Mouse (Mus musculus) frontal cortex, adult 2 months (tissue): ENCODE data around the gene Znrf1. TPM values are rescaled to one million over a fixed set of nuclear protein-coding genes. Genes with fewer than 3 reads are reported as not detected.
"Not testable (repeated sequence)": the region's sequence is repeated elsewhere in the genome, so short reads cannot be mapped to it uniquely, and the experiment has no call there.

Source experiments
- DNase-seq, 2 experiments: peaks; one replicate each; pipeline ENCODE4 v3.0.0; 2022; ENCODE audit warnings: low spot score in 1 of 2; ENCODE audit errors: extremely low spot score in 1 of 2
- polyA plus RNA-seq: library from polyadenylated mRNA; depleted of rRNA; stranded (reverse); fragments of >200 nt; gene quantifications from 2 replicates; pipeline ENCODE4 v1.2.3, GENCODE M21; 2012

Znrf1 gene
- polyA plus RNA-seq, 1 experiment: 157 TPM

DNA sequence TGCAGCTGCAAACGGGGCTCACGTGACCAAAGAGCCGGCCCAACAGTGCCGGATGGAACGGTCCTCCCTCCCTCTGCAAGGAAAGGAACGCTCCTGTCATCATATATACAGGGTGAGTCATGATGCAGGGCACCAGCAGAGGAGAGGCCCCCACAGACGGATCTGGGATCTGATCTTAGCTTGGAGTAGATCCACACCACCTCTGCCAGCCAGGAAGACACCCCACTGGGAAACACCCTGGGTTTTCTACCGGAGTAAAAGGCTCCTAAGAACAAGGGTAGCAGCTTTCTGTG is 90.6 kb downstream of the Znrf1 start:
- DNase-seq: peak in 1 of 2 experiments; percentile 69

DNA sequence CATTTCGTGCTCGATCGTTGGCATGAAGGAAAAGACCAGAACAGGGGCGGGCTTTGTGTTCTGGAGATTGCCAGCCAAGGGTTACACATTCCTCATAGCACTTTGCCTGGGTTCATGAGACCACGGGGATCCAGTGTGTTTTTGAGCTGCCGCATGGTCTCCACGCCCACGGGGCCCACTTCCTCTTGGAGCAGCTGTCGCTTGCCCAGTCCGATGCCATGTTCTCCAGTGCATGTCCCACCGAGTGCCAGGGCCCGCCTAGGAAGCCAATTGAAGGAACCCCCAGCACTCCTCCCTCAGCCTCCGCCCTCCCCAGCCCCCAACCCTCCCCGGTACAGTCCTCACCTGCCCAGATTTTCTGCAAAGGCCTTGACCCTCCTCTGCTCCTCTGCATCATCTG is 91.0 kb downstream of the Znrf1 start:
- DNase-seq: no peak

DNA sequence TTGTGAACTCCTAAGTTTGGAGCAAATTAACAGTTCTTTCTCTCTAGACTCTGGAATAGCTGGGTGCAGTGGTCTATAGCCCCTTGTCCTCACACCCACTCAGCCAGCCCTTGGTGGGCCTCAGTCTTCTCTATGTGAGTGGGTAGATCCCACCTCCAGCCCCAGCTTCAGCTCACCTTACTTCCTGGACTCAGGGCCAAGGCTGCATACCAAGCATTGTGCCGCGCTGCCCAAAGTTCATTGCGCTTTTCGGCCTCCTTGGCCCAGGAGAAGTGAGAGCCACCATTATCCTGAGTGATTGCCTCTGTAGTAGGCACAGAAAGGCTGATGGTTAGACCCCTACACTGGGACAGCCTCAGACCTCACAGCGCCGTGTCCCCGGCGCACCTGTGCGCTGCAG is 92.0 kb downstream of the Znrf1 start:
- no peak for DNase-seq

DNA sequence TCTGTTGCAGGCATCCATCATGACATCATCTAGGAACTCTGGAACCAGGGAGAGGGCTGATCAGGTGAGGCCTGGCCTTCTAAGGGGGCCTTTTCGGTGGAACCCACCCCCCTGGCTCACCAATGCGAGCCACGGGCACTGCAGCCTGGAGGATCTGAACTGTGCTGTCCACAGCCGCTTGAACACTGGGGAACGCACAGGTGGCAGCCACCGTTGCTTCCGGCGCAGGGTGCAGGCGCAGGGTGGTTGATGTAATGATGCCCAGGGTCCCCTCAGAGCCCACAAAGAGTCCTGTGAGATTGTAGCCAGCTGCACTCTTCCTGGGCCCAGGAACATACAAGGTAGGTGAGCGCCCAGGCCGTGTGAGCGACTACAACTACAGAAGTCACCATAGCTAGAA is 92.5 kb downstream of the Znrf1 start:
- no peak for DNase-seq

DNA sequence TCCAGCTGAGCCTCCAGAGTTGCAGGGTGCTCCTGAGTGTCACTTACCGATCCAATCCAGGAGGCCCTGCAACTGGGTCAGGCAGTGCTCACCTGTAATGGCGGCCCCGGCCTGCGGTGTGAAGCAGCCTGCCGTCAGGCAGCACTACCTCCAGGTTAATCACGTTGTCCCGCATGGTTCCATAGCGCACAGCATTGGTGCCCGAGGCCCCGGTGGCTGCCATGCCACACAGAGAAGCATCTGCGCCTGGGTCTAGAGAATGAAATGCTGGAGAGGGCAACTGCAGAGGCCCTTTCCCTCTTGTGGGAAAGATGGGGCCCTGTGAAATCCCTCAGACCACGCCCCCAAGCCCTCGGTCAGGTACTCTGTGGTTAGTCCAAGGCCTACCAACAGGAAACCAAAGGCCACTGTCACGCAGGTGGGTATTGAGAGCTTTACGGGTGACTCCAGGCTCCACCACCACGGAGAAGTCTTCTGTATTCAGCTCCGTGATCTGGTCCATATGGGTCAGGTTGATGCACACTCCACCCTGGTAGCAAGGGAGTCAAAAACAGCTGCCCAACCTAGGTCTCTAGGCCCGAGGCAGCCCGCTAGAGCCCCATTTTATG is 93.1 kb downstream of the Znrf1 start:
- no peak for DNase-seq

DNA sequence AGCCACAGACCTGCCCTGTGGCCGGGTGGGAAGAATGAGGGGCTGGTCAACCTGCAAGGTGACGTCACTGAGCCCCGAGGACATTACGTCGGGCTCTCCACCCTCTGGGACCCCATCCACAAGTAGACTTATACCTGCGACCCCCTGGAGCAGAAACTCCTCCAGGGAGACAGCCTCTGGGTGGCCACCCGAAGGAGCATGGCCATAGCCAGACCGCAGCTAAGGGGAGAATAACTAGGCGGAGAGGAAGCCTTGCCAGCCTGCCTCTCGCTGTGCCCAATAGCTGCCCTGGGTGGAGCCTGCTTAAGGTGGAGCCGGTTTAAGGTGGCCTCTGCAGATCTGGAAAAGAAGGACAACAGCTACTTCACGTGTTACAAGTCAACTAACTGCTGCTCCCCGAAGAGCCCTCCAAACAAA is 94.2 kb downstream of the Znrf1 start, which contains the start of gene Ldhd:
TSS of gene Ldhd (minus strand) at position 270 of the 417 bp plus-strand sequence.
- DNase-seq: peak in 1 of 2 experiments; percentile 72

DNA sequence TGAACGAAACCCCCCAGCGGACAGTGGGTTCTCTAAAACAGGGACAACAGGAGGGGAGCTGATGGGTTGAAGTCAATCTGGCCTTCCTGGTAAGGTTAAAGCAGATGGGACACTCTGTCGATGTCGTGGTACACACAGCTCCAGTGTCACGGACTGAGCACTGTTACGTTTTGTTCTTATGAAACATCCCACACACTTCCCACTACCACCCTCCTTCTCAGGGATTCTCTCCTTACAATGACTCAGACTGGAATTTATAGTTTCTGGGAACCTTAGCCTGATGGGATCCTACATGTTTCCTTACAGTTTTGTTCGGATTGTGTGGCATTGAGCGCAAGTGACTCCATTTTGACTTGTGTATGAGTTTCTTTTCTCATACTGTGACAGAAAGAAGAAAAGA is 95.7 kb downstream of the Znrf1 start:
- peak in 1 of 2 experiments; percentile 58 for DNase-seq

DNA sequence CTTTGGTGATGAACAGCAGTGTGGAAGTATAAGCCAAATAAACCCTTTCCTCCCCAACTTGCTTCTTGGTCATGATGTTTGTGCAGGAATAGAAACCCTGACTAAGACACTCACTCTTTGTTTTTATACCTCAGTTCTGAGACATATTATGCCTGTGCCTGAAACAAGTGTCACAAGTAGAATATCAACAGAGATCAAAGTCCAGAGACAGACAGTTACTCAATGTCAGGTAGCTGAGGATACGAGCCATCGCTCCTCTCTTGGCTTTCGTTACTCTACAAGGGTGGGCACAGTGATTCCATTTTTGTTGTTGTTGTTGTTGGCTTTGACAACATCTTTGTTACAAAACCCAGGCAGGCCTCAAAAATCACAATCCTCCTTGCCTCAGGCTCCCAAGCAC is 97.1 kb downstream of the Znrf1 start:
- no peak for DNase-seq

DNA sequence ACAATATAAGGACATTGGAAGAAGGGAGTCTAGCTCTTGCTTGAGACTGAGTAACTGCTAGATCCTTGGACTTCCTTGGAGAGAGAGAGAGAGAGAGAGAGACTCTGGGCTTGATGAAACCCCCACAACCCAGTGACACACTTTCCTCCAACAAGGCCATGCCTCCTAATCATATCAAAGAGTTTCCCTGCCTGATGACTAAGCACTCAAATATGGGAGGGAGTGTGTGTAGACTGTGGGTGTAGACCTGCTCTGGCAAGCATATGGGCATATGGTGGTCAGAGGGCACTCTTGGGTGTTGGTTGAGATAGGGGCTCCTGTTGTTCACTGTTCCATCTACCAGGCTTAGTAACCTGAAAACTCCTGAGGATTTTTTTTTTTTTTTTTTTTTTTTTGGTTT is 102.2 kb downstream of the Znrf1 start:
- no peak for DNase-seq

DNA sequence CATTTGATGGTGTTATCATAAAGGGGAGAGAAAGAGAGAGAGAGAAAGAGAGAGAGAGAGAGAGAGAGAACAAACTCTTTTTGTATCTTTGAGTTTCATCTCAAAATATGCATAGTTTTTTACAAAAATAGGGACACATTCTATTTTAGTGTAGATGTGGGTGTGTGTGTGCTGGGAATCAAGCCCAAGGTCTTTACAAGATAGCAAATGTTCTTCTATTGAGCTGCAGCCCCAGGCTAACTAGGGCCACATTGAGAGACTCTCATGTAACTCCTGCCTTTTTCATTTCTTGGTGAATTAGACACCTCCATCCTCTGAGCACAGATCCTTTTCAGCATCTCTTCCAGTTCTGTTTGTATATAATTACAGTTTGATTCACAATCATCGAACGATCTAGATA is 105.2 kb downstream of the Znrf1 start:
- peak in 1 of 2 experiments; percentile 45 for DNase-seq

DNA sequence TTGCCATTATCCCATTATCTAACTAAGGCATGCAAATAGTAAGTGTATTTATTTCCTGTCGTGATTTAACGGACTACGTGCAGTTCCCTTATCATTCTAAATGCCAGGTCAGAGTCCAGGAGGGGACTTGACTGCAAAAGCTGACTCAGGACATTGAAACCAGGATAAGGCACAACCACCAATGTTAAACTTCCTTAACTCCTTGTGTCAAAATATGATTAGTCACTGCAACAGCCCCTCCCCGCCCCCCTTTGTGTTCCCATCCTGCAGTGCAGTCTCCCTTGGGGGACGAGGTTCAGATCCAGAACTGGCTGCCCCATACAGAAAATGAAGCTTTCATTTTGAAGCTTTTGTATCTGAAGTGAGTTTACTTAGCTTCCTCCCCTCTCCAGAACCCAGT is 106.6 kb downstream of the Znrf1 start:
- no peak for DNase-seq

DNA sequence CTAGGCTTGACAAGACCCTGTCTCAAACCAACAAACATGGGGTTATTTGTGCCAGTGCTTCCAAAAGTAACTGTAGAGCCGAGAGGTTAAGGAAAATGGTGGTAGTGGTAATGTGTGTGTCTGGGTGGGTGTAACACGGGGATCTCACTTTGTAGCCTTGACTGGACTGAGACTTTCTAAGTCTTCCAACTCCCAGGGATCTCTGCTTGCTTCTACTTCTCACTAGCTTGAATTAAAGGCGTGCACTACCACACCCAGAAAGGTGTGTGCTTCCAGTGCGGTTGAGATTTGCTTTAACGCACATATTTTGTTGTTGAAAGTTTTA is 107.0 kb downstream of the Znrf1 start:
- DNase-seq: no peak

DNA sequence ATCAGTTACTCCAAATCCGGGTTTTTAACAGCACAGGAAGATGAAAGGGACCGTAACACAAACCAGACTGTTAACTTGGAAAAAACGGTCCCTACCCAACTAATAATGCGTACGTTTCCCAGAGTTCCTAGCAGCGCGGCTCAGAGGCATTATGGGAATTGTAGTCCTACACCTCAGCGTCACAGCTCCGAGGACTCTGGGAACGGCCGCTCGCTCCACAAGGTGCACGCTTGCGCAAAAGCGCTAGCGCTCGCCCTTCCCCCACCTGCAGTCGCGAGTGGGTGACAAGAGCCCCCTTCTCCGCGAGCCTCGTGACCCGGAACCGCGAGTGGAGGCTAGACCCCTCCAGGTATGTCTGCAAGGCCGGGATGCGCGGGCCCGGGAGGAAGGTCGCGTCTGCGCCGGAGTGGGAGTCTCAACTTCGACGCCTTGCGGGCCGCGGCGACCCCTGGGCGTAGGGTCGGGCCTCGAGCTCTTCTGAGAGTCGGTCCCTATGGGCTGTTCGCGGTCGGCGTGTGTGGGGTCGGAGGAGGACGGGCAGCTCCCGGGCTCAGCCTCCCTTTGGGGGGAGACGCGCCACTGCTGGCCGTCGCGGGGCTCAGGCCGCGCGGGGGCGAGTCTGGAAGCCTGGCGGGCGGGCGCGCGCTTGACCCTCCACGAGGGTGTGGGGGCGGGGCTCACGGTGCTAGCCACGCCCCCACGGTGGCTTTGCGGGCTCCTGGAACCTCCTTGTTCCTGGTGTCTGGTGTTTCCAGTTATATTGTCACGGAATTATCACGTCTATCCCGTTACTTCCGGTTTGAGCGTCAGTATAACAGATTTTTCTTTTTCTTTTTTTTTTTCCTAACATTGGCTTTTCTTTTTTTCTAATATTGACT is 107.6 kb downstream of the Znrf1 start, which contains the start of gene Zfp1:
TSS of gene Zfp1 (plus strand) at position 138 of the 878 bp plus-strand sequence.
- DNase-seq: peak; percentile 90 to 96

DNA sequence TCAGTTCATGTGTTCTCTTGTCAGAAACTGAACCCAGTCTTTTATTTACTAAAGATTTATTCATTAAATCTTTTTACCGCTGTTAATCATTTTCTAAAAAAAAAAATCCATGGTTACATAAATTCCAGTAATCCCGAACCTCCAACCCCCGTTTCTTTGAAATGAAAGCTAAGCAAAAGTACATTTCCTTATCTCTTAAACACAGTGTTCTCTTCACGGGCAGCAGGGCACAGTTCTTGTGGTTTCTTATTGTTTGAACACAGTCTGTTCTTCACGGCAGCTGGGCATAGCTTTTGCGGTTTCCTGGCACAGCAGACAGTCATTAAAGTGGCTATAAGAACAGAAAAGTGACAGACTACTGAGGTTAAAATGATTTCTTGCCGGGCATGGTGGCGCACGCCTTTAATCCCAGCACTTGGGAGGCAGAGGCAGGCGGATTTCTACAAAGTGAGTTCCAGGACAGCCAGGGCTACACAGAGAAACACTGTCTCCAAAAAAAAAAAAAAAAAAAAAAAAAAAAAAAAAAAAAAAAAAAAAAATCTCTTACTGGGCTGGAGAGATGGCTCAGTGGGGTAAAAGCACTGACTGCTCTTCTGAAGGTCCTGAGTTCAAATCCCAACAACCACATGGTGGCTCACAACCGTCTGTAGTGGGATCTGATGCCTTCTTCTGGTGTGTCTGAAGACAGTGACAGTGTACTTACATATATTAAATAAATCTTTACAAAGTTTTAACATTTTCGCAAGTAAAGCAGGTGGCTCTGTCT is 108.6 kb downstream of the Znrf1 start:
- DNase-seq: not testable (repeated sequence)

DNA sequence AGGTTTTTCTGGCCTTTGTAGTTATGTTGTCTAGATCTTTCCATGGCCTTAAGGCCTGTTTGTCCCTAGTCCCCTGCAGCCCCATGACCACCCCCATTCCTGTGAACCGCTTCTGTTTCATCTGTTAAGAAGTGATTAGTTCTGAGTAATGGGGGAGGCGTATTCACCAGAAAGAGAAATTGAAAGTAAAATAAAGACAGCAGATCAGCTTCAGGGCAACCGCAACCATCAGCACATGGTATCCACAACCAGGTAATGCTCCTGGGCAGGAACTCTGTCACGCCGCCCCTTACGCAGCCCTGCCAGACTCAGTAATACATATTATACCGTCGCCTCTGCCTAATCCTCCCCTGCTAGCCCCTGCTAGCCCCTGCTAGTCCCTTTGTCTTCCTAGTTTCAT is 109.8 kb downstream of the Znrf1 start:
- DNase-seq: no peak

DNA sequence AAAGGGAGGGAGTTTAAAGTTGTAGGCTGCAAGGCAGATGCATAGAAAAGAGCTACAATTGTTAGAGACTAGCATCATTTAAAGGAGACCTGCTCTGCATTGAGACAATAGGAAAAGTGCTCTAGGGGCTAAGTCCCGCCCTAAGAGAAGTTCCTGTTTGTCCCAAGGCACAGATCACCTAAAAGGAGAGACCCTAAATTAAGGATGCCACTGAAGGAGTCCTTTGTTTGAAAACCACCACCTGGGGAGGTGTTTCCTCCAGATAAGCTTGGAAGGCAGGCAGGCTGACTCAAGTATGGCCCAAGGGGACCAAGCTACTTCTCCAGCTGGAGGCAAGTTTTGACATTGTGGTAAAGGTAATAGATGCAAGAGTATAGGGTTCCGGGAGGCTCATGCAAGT is 112.9 kb downstream of the Znrf1 start:
- DNase-seq: no peak

DNA sequence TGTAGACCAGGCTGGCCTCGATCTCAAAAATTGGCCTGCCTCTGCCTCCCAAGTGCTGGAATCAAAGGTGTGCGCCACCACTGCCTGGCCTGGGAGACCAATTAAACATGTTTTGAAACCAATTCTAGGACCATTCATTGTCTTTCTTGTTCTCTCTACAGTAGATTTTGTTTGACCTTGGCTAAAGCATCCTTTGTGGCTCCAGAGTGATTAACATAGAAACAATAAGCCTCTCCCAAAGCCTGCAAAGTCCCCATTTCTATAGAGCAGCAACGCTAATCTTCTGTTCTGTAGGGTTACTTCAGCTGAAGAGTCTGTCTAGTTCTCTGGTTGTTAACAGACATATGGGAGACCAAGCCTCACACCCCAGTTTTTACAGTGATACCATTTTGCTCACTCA is 114.8 kb downstream of the Znrf1 start:
- no peak for DNase-seq

DNA sequence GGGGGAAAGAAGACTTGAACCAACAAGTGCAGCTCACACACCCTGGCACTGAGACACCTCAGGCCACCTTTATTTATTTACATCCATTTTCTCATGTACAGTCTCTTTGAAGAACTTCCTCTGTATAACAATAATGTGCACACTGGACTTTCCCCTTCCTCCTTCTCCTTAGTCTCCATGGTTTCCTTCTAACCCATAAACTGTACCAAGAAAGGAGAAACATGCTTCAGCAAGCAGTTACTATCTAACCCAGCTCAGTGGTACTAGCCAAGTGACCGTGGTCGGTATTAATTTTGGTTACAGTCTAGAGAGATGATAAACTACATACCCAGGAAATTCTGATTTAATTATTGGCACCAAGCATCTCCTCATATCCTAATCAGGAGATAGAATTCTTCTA is 117.6 kb downstream of the Znrf1 start:
- DNase-seq: no peak

DNA sequence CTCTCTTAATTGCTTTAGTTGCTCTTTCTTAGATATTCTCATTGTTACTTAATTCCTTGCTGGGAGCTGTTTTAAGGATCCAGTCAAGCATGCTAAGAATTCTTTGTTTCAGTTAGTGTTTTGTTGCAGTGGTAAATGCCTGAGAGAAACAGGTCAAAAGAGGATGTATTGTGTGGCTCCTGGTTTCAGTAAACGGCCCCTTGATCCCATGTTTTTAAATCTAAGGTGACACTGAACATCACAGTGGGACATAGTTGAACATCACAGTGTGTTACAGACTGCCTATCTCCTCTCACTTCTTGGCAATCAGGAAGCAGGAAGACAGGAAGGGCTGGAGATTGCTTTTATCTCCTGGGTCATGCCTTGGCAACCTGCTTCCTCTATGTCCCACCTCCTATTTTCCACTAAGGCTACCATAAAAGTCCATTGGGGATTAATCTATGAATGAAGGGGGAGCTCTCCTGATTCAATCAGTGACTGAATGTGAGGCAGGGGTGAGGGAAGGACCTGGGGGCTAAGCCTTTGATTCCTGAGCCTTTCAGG is 121.5 kb downstream of the Znrf1 start:
- no peak for DNase-seq

DNA sequence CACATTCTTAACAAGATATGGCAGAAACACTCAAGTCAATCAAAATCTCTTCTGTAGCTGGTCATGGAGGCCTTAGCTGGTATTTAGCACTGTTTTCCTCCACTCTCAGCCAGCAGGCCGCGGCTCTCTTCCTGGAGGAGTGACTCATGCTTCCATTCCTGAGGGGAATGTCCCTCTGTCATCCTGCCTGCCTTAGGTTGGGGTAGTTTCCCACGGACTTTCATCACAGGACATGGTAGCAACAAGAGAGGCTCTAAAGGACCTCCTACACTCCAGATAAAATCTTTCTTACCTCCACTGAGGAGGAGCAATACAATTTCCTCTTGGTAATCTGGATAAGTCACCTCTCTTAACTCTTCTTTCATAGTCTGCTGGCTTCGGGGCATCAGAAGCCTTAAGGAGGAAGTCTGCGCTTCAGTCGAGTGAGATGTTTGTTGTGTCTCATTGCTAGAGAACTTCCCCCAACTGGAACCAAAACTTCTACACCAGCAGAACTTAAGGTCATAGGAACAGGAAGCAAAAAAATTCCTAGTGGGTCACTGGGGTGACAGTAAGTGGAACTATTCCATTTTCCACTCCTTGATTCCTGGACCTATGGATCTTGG is 123.0 kb downstream of the Znrf1 start:
- peak in 1 of 2 experiments; percentile 14 for DNase-seq

DNA sequence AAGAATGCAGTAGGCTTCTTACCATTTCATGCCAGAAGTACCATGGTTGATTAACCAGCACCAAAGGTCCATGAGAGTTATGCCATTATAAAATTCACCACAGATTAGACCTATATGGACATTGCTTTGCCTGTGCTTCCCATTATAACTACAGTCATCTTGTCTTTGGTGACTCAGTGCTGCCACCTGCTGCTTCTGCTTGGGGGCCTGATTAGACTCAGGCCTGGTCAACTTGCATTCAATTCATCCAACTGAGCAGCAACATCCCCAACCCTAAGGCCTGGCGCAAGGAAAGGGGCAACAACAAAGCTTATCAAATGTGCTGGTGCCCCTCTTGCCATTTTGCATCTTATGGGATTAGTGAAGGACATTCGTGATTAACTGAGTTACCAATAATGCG is 126.6 kb downstream of the Znrf1 start:
- DNase-seq: peak; percentile 64 to 88
